Mouse (Mus musculus) heart, adult 2 months (tissue): ENCODE results near the gene Uroc1.

Experiments
- CTCF ChIP-seq: fragments of 200-600 bp; IDR thresholded peaks from 2 replicates; pipeline ENCODE4 v1.8.1; 2022; ENCODE audit warnings: antibody characterized with exemption, mild to moderate bottlenecking, moderate library complexity
- POLR2A ChIP-seq: fragments of 200-500 bp; IDR thresholded peaks from 2 replicates; pipeline ENCODE4 v1.6.1; 2011; ENCODE audit warnings: mild to moderate bottlenecking, low read depth, low read length, control low read depth; ENCODE audit not compliant: insufficient read depth

DNA sequence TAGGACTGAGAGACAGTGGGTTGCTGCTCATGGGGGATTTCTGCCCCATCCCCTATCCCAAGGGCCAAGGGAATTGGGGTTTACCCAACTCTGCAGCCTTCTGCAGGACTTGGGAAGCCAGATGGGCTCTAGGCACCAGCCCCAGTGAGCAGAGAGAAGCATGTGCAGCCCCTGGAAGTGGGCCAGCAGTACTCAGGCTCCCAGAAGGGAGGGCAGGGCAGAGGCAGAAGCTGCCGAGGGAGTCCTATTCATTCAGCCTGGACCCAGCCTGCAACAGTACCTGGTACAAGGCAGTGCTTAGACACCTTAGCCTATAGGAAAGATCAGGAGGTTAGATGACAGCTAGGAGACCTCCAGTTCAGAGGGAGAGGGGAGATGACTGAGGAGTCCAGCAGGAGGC, 3.1 kb upstream of the Uroc1 start:
- TF ChIP-seq POLR2A (no peak), CTCF (no peak)
